Mouse (Mus musculus) spleen, postnatal 4 days (tissue): ENCODE measurements around the gene Pkn3.
A peak's percentile ranks its signal among the peaks of the same experiment; 100 is the strongest.
"Not testable (repeated sequence)": the region's sequence is repeated elsewhere in the genome, so short reads cannot be mapped to it uniquely, and the experiment has no call there.

ENCODE experiments used
- DNase-seq, 2 experiments: peaks; one replicate each; pipeline ENCODE4 v3.0.0; 2022; ENCODE audit warnings: low spot score in 2 of 2

Pkn3 gene

DNA sequence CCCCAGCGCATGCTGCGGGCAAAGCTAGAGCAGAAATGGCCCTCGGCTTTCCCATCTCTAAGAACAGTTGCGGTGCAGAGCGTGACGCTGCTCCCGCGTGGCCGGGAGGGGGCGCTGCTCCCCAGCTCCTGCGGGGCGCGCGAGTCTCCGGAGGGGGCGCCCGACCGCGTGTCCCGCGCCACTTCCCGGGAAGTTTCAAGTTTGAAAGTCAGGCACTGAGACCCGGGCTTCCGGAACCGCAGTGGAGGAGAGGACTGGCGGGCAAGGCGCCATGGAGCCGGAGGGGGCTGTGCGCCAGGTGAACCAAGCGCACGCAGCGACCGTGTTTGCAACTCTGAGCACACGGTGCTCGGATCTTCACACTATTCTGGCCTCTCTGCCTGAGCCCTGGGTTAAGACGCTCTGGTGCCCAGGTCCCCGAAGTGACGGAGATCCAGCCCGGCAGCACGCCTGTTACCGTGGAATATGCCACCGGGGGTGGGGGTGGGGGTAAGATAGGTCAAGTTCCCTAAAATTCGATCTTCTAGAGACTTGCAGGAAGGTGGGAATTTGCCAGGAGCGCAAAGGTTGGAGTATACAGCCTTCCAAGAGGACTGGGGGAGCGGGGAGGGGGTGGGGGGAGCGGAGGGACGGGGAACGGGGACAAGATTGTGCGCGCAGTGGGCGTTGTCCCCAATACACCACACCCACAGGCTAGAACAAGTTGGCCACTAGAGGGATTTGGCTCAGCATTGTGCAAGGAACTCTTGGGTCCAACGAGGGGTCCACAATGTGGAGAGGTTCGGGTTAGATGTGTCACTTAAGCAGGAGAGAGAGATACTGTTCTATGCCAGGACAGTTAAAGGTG is at the start of gene Pkn3:
Pkn3 (plus strand) TSS at position 183 of the 847 bp plus-strand sequence.
- DNase-seq, result peak; percentile 80 to 95

DNA sequence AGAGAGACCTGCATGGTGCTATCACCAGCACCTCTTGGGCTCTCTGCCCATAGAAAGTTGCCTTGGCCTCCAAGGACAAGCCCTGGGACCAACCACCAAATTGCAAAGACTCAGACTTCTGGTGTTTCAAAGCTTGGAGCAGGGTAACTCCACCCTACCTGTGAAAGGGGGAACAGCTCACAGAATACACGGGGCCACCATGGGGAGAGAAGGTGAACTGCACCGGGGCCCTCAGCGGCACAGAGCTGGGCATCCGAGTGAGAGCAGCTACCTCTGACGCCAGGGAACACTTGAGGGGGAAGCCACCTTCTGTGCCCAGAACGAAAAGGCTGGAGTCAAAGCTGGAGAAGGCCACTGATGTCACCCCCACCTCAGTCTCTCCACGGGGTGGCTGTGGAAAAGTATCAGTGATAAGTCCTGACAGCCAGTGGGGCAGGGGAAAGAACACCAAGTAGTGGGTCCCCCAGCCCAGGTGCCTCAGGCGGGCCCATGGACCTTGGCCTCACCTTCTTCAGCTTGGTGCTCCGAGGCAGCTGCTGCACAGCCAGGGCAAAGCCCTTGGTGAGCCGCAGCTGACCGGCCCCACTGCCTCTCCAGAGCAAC is 45.1 kb upstream of the Pkn3 start:
- no peak for DNase-seq

DNA sequence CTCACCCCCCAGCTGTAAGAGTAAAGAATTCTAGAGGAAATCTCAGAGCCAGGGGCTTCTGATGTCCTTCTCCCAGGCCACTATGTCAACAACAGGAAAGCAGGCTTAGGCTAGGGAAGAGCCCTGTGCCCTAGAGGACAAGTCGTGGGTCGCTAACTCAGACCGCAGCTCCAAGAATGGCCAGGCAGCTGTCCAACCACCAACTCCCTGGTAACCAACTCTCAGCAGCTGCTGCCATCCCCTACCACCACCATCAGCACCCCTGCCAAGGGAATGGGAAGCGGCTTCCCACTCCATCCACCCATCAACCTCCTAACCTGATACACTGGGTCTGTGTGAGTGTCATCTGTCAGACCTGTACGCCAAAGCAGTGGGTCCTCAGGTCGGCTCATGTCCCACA is 44.5 kb upstream of the Pkn3 start:
- no peak for DNase-seq

DNA sequence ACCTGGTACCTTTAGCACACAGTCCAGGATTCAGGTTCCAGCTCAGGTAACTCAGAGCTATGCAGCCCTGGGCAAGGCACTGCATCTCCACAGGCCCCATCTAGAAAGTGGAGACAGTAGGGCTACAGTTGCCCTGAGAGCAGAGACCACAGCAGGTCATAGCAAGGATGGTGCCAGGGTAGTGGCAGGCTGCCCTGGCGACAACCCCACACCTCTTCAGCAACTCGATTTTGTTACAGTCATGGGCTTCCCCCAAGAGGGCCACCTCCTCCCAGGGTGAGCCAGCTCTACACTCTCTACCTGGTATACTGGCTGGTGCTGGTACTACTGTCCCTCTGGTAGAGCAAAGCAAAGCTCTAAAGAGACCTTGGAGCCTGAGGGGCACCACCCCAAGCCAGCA is 39.7 kb upstream of the Pkn3 start:
- no peak for DNase-seq

DNA sequence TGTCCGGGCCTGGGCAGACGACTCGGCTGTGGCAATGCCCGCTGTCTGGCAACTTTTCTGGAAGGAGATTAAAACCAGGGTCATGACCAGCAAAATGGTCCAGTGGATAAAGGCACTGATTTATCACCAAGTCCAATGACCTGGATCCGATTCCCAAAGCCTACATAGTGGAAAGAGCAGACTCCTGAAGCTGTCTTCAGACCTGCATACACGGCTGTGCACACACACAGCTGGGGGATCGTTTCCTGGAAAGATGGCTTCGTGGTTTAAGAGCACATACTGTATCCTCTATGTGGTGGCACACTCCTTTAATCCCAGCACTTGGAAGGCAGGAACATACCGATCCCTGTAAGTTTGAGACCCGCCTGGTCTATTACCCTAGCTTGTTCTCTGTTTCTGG is 39.1 kb upstream of the Pkn3 start:
- DNase-seq, result no peak

GRCm38 (mm10) chr2:30039687-30040086 is 37.8 kb upstream of the Pkn3 start:
- DNase-seq, result no peak

DNA sequence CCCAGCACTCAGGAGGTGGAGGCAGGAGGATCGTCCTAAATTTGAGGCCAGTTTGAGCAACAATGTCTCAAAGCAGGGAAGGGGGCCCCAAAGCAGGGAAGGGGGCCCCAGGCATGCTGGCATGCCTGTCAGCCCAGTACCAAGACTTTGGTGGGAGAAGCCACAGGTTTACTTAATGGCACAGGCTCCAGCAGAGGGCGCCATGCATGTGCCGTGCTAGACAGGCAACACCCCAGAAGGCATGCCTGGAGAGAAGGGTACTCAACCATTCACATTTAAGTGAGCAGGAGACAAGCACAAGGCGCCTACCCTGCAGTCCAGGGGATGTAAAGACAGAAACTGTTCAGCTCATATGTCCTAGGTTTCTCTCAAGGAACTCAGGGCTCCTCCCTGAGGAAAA is 35.0 kb upstream of the Pkn3 start:
- DNase-seq, result peak; percentile 78 to 94

- no peak for DNase-seq
Measured at GRCm38 (mm10) chr2:30044550-30044949, 32.9 kb upstream of the Pkn3 start.

- no peak for DNase-seq
Measured at GRCm38 (mm10) chr2:30047127-30047526, 30.4 kb upstream of the Pkn3 start.

DNA sequence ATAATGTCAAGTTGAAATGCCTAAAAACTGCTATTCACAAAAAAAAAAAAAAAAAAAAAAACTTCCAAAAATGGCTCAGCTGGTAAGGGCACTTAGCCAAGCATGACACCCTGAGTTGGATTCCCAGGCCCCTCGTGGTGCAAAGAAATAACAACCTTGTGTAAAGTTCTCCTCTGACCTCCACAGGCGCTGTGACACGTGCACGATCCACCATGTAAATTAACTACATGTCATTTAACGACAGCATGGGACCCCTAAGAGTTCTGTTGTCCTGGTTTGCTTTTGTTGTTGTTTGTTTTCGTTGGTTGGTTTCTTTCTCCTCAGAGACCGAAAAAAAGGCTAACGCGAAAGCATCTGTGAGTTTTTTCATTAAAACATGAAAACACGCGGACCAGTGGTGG is 29.4 kb upstream of the Pkn3 start:
- DNase-seq, result no peak

DNA sequence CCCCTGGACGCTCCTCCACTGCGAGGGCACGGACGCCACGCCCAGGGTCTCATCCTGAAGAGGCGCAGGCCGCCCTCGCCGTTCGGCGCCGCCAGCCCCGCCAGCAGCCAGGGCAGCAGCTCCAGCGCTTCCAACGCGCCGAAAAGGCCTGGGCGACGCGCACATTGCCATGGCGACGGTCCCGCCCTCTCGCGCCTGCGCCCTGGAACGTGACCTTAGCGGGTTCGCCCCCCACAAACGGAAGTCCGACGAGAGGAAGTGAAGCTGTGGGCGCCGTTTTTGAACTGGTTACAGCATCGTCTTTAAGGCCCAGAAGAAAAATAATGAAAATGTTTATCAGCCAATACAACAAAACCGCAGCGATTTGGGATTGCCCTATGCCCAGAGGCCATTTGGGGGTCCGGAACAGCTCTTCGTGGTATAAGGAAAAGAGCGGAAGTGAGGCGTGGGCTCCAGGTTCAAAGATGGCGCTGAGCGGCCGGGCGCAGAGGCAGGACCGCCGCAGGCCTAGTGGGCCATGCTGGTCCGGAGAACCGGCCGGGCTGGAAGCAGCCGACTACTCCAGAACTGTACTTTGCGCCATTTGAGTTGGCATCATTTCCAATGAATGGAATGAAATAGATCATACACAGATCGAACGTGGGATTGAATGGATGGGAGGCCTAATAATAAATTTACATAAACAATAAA is 28.6 kb upstream of the Pkn3 start, which contains the start of gene Wdr34:
Wdr34 (minus strand) TSS at position 183 of the 690 bp plus-strand sequence.
- DNase-seq, result peak; percentile 98 to 99

- no peak for DNase-seq
Measured at GRCm38 (mm10) chr2:30049831-30050230, 27.7 kb upstream of the Pkn3 start.

DNA sequence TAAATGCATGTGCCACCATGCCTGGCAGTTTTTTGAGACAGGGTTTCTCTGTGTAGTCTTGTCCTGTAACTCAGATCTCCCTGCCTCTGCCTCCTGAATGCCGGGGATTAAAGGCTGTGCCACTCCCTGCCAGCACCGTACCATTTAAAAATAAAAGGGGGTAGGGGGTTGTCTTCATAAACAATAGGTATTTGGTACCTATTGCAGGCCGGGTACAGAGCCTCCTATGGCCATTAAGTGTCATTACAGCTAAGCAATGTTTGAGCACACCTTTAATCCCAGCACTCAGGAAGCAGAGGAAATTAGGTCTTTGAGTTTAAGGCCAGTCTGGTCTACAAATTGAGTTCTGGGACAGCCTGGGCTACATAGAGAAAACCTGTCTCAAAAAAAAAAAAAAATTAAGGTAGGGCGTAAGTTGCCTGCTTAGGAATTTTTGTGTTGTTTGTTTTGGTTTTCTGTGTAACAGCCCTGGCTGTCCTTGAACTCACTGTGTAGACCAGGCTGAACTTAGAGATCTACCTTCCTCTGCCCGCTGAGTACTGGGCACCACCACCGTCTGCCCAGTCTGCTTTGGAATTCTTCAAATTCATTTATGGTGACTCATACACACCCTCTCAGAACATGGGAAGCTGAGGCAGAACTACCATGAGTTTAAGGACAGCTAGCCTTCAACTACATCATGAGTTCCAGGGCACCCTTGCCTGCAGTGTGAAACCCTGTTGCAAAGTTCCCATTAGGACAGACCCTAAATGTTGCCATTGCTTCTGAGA is 25.3 kb upstream of the Pkn3 start:
- DNase-seq, result no peak

- DNase-seq, result not testable (repeated sequence)
Measured at GRCm38 (mm10) chr2:30055310-30055709, 22.2 kb upstream of the Pkn3 start.

DNA sequence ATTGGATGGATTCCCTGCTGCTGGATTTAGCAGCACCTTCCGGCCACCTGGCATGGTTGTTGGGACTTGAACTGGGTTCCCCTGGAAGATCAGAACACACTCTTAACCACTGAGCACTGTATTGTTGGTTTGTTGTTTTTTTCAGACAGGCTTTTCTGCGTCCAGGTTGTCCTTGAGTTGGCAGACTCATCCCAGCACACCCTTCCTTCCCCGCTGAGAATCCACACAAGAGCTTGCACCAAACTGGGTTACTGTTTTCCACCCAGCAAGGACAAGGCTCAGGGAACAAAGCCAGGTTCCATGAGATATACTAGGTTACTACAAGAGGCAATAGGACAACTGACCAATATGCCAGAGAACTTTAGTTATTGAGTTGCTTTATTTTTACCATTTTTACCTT is 20.7 kb upstream of the Pkn3 start:
- DNase-seq, result no peak

DNA sequence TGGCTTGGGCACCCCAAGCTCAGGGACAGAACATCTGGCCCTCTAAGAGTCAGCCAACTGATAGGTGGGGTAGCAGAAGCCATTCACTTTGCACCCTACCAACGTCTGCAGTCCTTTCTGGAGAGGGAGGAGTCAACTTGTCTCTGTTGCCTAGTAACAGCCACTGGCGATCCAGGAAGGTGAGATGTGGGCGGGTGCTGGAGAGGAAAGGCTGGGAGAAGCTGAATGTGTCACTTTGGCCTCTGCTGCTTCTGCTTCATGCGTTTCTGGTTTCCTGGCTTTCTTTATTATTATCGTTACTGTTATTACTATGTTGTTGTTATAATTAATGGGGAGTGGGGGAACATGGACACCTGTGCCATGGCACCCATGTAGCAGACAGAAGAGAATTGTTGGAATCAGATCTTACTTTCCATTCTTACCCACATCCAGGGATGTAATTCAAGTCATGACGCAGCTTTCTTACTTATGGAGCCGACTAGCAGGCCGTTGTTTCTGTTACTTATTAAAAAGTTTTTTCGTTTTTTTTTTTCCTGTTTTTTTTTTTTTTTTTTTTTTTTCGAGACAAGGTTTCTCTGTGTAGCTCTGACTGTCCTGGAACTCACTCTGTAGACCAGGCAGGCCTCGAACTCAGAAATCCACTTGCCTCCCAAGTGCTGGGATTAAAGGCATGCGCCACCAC is 20.1 kb upstream of the Pkn3 start, which contains the start of gene Set:
Set (plus strand) TSS at position 156 of the 682 bp plus-strand sequence.
- DNase-seq, result peak in 1 of 2 experiments; percentile 58

DNA sequence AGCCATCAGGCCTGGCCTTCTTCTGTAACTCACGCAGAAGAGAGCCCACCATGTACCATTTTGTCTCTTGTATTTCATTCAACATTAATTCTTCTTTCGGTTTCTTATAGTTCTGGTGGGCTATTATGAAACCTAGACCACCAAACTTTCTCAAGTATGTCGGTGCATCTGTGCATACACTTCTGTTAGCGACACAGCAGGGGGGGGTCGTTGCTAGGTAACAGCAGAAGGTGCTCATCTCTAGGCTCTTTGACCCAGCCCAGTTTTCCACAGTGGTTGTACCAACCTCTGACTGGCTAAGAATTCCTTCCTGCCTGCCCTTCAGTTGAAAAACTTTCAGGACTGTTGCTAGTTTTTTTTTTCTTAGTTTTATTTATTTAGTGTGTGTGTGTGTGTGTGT is 19.1 kb upstream of the Pkn3 start:
- no peak for DNase-seq

GRCm38 (mm10) chr2:30061215-30062166 is 16.0 kb upstream of the Pkn3 start:
- DNase-seq, result peak; percentile 60 to 80

GRCm38 (mm10) chr2:30062249-30063093 is 15.0 kb upstream of the Pkn3 start:
- peak; percentile 50 to 79 for DNase-seq
